Mouse (Mus musculus) gastrocnemius, postnatal 36 days (tissue): ENCODE measurements around the gene Dph1. TPM values are rescaled to one million over a fixed set of nuclear protein-coding genes. Genes with fewer than 3 reads are reported as not detected.
A peak's percentile ranks its signal among the peaks of the same experiment; 100 is the strongest.

Source experiments
- DNase-seq, 2 experiments: peaks; one replicate each; pipeline ENCODE4 v3.0.0; 2022
- intact Hi-C: fragments of 180-260 bp; cut with DNase I; formaldehyde crosslinking; loops from one replicate; pipeline ENCODE4 v1.15.1; 2025
- total RNA-seq, 2 experiments: library from RNA; stranded (reverse); gene quantifications; 2 replicates each; pipeline ENCODE4 v1.2.3; 2021

Gene Dph1
- total RNA-seq, 2 experiments from 2014 or later, result 4.9 to 5.2 TPM

- no peak for DNase-seq
- intact Hi-C loops, result no loop called here
Measured at GRCm38 (mm10) chr11:75164051-75164450, 27.0 kb downstream of the Dph1 start.

GRCm38 (mm10) chr11:75163379-75163778, 27.7 kb downstream of the Dph1 start:
- peak in 1 of 2 experiments; percentile 25 for DNase-seq
- intact Hi-C loops, result no loop called here

- intact Hi-C loops, result no loop called here
- DNase-seq, result no peak
Measured at GRCm38 (mm10) chr11:75162591-75163080, 28.4 kb downstream of the Dph1 start.

GRCm38 (mm10) chr11:75161417-75162008, 29.5 kb downstream of the Dph1 start:
- peak in 1 of 2 experiments; percentile 16 for DNase-seq
- intact Hi-C loops, result no loop called here

GRCm38 (mm10) chr11:75160954-75161353, 30.1 kb downstream of the Dph1 start:
- DNase-seq, result no peak
- intact Hi-C loops, result no loop called here

GRCm38 (mm10) chr11:75159564-75159963, 31.5 kb downstream of the Dph1 start:
- DNase-seq, result peak; percentile 62 to 67
- intact Hi-C loops, result no loop called here

GRCm38 (mm10) chr11:75158432-75158831, 32.6 kb downstream of the Dph1 start:
- peak in 1 of 2 experiments; percentile 18 for DNase-seq

GRCm38 (mm10) chr11:75157901-75158300, 33.1 kb downstream of the Dph1 start:
- no peak for DNase-seq
- intact Hi-C loops, result no loop called here

More at GRCm38 (mm10) chr11:75158432-75158831, 32.6 kb downstream of the Dph1 start:
- intact Hi-C loops, result no loop called here

- intact Hi-C loops, result no loop called here
- peak in 1 of 2 experiments; percentile 18 for DNase-seq
Measured at GRCm38 (mm10) chr11:75157037-75157436, 34.0 kb downstream of the Dph1 start.

GRCm38 (mm10) chr11:75156416-75156815, 34.6 kb downstream of the Dph1 start:
- intact Hi-C loops, result no loop called here
- peak in 1 of 2 experiments; percentile 20 for DNase-seq

- intact Hi-C loops, result no loop called here
- peak in 1 of 2 experiments; percentile 14 for DNase-seq
Measured at GRCm38 (mm10) chr11:75155985-75156384, 35.1 kb downstream of the Dph1 start.

GRCm38 (mm10) chr11:75154053-75154585, 36.9 kb downstream of the Dph1 start:
- intact Hi-C loops, result no loop called here
- DNase-seq, result no peak

GRCm38 (mm10) chr11:75152603-75153557, 38.2 kb downstream of the Dph1 start:
- intact Hi-C loops, result no loop called here
- no peak for DNase-seq

GRCm38 (mm10) chr11:75150346-75150745, 40.7 kb downstream of the Dph1 start:
- no peak for DNase-seq
- intact Hi-C loops, result no loop called here

GRCm38 (mm10) chr11:75148332-75149035, 42.6 kb downstream of the Dph1 start:
- DNase-seq, result no peak
- intact Hi-C loops, result no loop called here

GRCm38 (mm10) chr11:75147846-75148168, 43.2 kb downstream of the Dph1 start:
- DNase-seq, result no peak
- intact Hi-C loops, result no loop called here

- intact Hi-C loops, result no loop called here
- no peak for DNase-seq
Measured at GRCm38 (mm10) chr11:75147106-75147845, 43.8 kb downstream of the Dph1 start.

- DNase-seq, result no peak
- intact Hi-C loops, result no loop called here
Measured at GRCm38 (mm10) chr11:75145841-75146240, 45.2 kb downstream of the Dph1 start.

- intact Hi-C loops, result no loop called here
- DNase-seq, result no peak
Measured at GRCm38 (mm10) chr11:75142749-75143148, 48.3 kb downstream of the Dph1 start.

- no peak for DNase-seq
- intact Hi-C loops, result no loop called here
Measured at GRCm38 (mm10) chr11:75141913-75142312, 49.1 kb downstream of the Dph1 start.
